Mouse (Mus musculus) erythroblast, embryonic 14.5 days (primary cell): ENCODE measurements around the gene Olfr870.

Experiments
- GATA1 ChIP-seq: IDR thresholded peaks from 2 replicates; pipeline ENCODE4 v1.6.1; 2012; ENCODE audit warnings: low read length, inconsistent platforms, mixed read lengths
- TAL1 ChIP-seq: IDR thresholded peaks from 3 replicates; pipeline ENCODE4 v1.6.1; 2012; ENCODE audit warnings: low read length, inconsistent platforms, mixed read lengths

- TF ChIP-seq GATA1 (no peak), TAL1 (no peak)
Observed at GRCm38 (mm10) chr9:20149706-20150105, 24.2 kb downstream of the Olfr870 start.
